Mouse (Mus musculus) erythroblast, embryonic 14.5 days (primary cell): ENCODE data around the gene Hrk.

ENCODE experiments used
- GATA1 ChIP-seq: IDR thresholded peaks from 2 replicates; pipeline ENCODE4 v1.6.1; 2012; ENCODE audit warnings: low read length, inconsistent platforms, mixed read lengths
- TAL1 ChIP-seq: IDR thresholded peaks from 3 replicates; pipeline ENCODE4 v1.6.1; 2012; ENCODE audit warnings: low read length, inconsistent platforms, mixed read lengths

DNA sequence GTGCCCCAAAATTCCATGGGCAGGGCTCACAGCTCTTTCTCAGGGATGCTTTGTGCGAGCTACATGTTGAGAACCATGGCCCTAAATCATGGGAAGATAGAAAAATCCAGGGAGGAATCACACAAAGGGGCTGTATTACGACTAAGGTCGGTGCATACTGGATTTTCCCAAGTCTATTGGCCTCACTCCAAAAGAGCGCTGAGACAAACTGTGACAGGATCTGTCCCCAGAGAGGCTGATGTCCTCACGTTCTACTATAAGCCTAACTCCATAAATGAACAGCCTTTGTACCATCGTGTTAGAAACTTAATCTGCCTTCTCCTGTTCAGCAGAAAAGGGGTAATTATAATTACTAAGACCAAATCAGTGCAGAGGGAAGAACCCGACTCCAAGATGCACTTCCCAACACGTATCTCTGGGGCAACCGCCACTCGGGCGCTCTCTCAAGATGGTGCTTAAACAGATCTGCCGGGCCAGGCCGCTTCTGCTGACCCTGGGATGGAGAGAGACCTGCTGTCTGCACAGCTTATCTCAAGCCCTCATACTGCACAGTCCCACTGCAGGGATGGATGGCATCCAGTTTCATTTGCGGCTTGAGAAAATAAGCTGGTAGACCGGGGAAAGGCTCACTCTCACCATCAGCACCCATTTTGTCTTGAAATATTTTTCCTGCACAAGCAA is 18.3 kb upstream of the Hrk start:
- TF ChIP-seq GATA1, result no peak
- no peak for TF ChIP-seq TAL1
